Mouse (Mus musculus): ENCODE results near the gene Auts2.
A peak's percentile ranks its signal among the peaks of the same experiment; 100 is the strongest.

Gene Auts2

DNA sequence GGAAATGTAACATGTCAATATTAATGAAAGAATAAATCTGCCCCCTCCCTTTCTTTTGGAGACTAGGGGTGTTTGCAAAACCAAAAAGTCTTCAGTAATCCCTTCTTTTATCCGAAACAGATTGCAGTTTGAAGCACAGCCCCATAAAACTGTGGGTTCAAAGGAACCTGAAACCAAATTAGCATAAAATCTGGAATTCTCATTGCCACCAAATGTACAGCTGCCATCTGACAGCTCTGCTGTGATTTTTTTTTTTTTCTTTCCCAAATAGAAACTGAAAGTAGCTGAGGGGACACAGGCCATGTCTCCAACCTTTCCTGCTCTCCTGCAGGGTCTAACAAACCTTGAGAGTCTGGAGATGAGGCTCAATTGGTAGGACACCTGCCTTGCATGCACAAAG lies 996.7 kb downstream of the Auts2 start:
- no peak for DNase-seq

- DNase-seq: no peak
Measured at GRCm38 (mm10) chr5:131544381-131544780, 998.8 kb downstream of the Auts2 start.

DNA sequence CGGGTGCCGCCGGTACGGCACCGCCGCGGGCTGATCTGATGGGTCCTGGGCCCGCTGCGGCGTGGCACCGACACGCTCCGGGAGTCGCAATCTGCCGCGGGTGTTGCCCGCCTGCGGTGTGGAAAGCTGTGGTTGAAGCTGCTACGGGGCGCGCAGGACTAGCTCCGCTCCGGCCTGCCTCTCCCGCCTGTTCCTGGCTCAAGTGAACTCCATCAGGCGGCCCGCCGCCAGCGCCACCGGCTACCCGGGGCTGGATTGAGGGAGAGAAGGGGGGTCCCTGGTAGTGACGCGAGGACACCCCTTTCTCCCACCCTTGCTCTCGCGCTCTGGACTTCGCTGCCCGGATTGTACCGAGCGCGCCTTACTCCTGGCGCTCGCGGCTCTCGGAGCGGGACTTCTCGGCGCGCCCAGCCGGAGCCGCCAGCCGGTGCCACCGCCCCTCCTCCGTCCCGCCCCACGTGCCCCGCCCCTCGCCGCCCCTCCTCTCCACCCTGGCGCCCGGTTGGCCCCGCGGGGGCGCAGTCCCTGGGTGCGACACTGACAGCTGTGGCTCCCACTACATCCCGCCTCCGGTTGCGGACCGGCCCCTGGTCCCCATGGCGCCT lies 1004.7 kb downstream of the Auts2 start:
- DNase-seq: peak; percentile 73

DNA sequence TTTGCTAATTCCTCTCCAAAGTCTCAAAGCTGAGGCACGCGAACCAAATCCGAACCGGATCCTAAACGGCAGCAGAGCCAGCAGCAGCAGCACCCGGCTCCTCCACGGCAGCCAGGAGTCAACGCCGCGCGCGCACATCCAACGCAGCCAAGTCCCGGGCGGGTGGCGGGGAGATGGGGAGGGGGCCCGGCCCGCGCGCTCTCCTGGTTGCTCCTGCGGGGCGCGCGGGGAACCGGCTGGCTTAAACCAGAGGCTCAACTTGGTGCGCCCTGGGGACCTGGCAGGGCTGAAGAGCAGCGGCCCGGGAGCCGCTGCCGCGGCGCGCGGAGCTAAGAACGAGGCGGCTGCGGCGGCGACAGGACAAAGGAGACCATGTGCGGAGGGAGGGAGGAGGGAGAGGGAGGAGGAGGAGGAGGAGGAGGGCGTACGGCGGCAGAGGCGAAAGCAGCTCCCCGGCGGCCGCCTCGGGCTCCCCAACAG lies 1005.3 kb downstream of the Auts2 start:
- peak; percentile 52 to 66 for DNase-seq

DNA sequence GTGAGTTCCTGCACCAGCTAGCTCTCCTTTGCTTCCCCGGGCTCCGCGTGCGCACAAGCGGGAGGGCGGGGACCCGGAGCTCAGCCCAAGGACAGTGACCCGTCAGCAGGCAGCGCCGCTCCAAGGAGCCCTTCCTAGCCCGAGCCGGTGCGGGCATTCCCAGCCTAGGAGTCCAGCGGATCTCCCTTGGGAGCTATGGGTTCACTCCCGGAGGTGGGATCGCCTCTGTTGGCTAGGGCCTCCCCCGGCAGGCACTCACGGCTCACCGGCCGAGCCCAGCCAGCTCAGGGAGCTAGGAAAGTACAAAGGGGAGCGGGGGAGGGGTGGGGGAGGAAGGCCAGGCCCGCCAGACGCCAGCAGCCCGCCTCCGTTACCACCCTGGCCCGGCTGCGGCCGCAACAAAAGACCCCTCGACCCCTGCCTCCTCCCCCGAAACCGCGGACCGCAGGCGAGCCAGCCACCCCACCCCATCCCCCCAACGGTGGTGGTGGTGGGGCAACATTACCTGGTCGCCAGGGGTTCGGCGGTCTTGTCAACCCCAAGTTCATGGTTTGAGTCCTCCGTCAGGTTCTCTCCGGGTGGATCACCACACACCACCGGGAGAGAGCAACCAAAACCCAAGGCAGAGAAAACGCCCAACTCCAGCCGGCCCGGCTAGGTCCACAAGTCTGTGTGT lies 1005.9 kb downstream of the Auts2 start:
- DNase-seq: peak; percentile 63 to 71

DNA sequence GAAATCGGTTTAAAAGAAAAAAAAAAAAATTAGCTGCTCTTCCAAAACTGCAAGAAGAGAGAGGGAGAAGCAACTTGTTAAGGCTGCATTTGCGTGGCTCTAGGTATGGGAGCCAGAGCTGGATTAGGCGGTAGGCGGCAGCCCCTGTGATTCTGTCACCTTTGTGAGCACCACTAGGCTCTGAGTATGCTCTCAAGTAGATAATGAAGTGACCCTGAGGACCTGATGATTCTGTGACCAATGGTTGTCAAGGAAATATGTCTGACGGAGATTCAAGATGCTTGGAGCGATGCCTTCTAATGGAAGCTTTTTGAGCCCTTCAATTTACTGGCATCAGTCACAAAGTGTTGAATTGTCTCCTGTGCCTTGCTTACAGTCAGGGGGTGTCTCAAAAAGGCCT lies 1007.4 kb downstream of the Auts2 start:
- no peak for DNase-seq

- DNase-seq: peak; percentile 58 to 79
Measured at GRCm38 (mm10) chr5:131533815-131534214, 1009.3 kb downstream of the Auts2 start.

- DNase-seq: no peak
Measured at GRCm38 (mm10) chr5:131531744-131532552, 1011.2 kb downstream of the Auts2 start.

DNA sequence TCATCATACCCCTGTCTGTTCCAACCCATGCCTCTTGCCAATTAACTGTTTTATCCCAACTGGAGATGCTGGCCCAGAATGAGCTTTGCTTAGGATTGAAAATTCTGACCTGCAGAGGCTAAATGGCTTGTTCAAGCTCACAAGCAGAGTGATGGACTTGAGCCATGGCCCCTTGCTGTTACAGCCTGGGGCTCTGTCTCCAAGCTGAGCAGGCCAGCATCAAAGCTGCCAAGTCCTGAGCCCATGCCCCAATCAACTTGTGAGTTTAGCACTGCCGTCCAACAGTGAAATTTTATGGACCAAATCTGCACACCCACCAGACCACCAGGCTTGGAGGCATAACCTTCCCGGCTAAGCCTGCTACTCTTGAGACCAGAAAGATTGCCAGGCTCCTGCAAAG lies 1012.3 kb downstream of the Auts2 start:
- DNase-seq: peak; percentile 45 to 68

GRCm38 (mm10) chr5:131526666-131527065 lies 1016.5 kb downstream of the Auts2 start:
- DNase-seq: no peak

GRCm38 (mm10) chr5:131524900-131525465 lies 1018.2 kb downstream of the Auts2 start:
- no peak for DNase-seq

GRCm38 (mm10) chr5:131519560-131519959 lies 1023.6 kb downstream of the Auts2 start:
- DNase-seq: no peak

- DNase-seq: no peak
Measured at GRCm38 (mm10) chr5:131517677-131518076, 1025.5 kb downstream of the Auts2 start.

DNA sequence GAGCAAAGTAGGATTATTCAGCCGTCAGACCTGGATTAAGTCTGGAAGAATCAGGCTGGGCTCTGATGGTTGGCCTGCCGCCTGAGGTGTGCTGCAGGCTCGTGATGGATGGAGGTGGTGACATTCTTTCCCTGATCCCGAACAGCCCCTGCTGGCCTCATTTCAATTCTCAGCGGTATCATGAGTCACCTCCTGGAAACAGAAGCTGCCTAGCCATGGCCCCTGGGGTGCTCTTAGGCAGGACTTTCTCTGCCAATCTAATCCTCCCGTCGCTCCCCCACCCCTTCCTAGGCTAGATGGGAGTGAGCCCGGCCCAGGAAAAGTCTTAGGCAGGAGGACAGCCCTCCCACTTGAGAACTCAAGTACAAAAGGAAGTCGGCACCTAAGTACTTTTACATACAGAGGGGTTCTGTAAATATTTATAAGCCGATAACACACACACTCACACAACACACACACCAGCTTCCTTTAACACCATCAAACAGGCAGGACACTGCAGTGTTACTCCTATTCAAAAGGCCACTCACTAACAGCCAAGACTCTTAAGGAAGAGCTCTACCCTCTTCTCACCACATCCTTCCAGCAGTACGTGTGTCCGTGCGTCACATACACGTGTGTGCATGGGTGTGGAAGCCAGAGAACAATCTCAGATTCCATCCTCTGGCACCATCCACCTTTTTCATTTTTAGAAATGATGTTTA lies 1027.3 kb downstream of the Auts2 start:
- DNase-seq: peak; percentile 87 to 92

- DNase-seq: peak in 1 of 2 experiments; percentile 43
Measured at GRCm38 (mm10) chr5:131513753-131514152, 1029.4 kb downstream of the Auts2 start.

DNA sequence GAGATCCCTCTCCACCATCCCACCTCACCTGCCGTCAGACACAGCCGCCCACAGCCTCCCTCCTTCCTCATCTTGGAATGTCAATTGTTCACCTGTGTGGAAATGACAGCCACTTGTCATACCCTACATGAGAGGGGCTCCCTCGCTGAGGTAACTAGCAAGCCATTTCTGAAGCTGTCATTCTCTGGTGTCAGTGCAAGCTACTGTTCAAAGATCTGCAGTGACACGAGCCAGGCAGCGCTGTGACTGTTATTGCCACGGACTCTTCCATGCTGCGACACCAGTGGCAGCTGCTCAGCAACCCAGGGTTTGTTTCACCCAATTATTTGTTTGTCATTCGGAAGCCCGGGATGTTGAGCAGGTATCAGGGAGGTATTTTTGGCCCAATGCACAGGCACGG lies 1030.5 kb downstream of the Auts2 start:
- no peak for DNase-seq

GRCm38 (mm10) chr5:131510659-131511058 lies 1032.5 kb downstream of the Auts2 start:
- DNase-seq: no peak

- no peak for DNase-seq
Measured at GRCm38 (mm10) chr5:131509315-131509714, 1033.8 kb downstream of the Auts2 start.

DNA sequence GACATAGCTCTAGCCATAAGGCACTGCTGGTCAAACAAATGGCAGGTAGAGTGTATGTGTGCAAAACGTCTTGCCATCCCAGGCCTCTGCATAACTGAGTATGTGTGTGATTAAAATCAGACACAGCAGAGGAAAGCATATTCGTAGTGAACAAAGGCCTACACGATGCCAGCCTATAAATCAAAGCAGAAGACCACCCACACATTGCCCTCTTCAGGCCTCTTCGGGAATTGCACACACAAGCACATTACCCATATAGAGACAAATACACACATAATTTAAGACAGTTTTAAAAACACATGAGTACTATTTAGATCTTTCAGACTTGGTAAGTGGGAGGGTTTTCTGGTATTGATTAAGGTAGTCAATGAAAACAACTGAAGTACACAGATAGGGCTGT lies 1044.3 kb downstream of the Auts2 start:
- DNase-seq: no peak

DNA sequence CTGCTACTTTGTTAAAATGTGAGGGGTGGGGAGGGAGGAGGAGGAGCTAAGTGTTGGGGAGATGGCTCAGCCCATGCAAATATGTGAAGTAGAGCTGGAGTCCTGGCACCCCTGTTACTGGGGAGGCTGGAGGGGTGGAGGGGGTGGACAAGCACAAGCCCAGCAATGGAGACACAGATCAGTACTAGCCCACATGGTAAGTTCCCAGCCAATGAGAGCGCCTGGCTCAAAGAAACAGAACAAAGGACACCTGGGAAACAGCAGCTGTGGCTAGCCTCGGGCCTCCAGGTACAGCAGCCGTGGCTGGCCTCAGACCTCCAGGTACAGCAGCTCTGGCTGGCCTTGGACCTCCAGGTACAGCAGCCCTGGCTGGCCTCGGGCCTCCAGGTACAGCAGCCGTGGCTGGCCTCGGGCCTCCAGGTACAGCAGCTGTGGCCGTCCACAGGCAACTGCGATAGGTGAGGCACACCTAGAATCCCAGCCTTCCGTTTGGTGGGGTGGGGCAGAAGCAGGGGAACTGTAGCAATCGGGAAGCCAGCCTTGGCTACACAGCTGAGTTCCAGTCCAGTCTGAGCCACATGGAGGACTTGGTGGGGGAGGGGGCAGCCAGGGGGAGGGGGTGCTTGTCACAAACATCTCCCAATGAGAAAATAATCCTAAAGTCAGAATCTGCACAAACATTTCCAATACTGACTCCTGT lies 1046.5 kb downstream of the Auts2 start:
- DNase-seq: no peak

DNA sequence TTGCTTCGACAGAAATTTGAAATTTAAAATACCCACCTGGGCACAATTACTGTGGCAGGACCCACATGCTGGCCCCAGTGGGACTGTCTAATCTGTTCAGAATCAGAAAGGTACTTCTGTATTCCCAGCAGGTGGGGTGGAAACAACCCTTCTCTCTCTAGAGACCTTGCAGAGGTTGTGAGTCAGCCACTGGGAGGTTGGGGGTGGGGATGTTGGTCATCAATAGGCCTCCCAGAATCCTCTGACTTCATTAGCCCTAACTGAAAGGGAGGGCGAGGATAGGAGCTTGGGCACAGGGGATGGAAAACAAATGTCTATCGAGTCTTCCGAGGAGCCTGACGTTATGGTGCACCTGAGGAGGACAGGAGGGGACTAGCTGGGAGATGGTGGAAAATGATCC lies 1048.6 kb downstream of the Auts2 start:
- no peak for DNase-seq

DNA sequence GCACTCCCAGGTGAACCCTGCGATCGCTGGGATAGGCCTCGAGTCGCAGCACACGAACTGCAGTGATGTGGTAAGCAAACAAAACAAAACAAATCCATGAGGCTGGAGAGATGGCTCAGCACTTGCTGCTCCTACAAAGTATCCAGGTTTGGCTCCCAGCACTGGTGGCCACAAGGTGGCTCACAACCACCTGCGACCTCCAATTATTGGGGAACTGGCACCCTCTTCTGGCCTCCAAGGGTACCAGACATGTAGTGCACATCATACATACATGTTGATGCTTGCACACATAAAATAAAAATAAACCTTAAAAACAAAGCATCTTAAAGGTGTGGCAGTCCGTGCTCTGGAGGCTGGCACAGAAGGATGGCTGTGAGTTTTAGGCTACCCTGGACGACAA lies 1050.6 kb downstream of the Auts2 start:
- no peak for DNase-seq
